13 mouse cellular contexts compared by ENCODE assay signal in genomic region chr1:87961459-87962167, GRCm38 (mm10). TPM values are rescaled to one million over a fixed set of nuclear protein-coding genes. Genes with fewer than 3 reads are reported as not detected.
DNase-seq lines count a peak whose midpoint lies in the region; ATAC-seq and TF ChIP-seq lines count a peak whose summit lies in the region.
"Had no signal": no experiment of that assay in that cellular context is flagged by ENCODE, and none has a peak within 500 bp of the region (broad histone marks: within the 10 kb centered on the region; RNA-seq: fewer than 3 reads in every experiment).

No protein-coding gene starts in this region.

- no peaks in the 10 kb centered on the region for H3K4me1 ChIP-seq in lung, embryonic 15.5 days
- H3K4me1 ChIP-seq in liver, embryonic 14.5 days (replicated peaks; ENCODE audit: control insufficient read depth in 2 of 2, insufficient read depth in 2 of 2, low read length in 1 of 2): peaks cover 29 to 34% of the 10 kb centered on the region in 2 experiments
- H3K4me1 ChIP-seq in stomach, embryonic 16.5 days (ENCODE audit: control insufficient read depth, insufficient read depth, low read length): no peaks in the 10 kb centered on the region
- H3K4me1 ChIP-seq: forebrain, embryonic 13.5 days; hindbrain, embryonic 15.5 days; limb, embryonic 15.5 days had no signal

- H3K36me3 ChIP-seq in lung, embryonic 15.5 days: peaks cover 60% of the 10 kb centered on the region
- H3K36me3 ChIP-seq in liver, embryonic 14.5 days (replicated peaks; ENCODE audit: control insufficient read depth, insufficient read depth, low read depth): no peaks in the 10 kb centered on the region; the same call in 1 of the 2 replicates
- peaks cover 9% of the 10 kb centered on the region; the same call in 1 of the 2 replicates for H3K36me3 ChIP-seq in stomach, embryonic 16.5 days (ENCODE audit: control insufficient read depth, insufficient read depth, low read length)

- WGBS in lung, embryonic 15.5 days: 61% methylated on average over 2 of the region's 2 CpGs
- WGBS in liver, embryonic 14.5 days (ENCODE audit: insufficient replicate concordance): 11% methylated on average over 2 of the region's 2 CpGs
- WGBS in stomach, embryonic 16.5 days: 78% methylated on average over 2 of the region's 2 CpGs

- TF ChIP-seq EP300 in liver, embryonic 14.5 days (IDR thresholded peaks at IDR 0.05; ENCODE audit: low read depth): peak; percentile 100

- no peak overlapping the region for H3K4me2 ChIP-seq in lung, embryonic 15.5 days
- peak overlapping the region; percentile 68 for H3K4me2 ChIP-seq in liver, embryonic 14.5 days (ENCODE audit: low read depth)
- H3K4me2 ChIP-seq in stomach, embryonic 16.5 days (ENCODE audit: low read depth, low read length): no peak overlapping the region
- H3K4me2 ChIP-seq: forebrain, embryonic 13.5 days; hindbrain, embryonic 15.5 days; limb, embryonic 15.5 days had no signal

- peak; percentile 46; the same call in 1 of the 2 replicates for ATAC-seq in lung, embryonic 15.5 days (ENCODE audit: borderline replicate concordance, extremely low read depth, low FRiP score, low TSS enrichment)
- ATAC-seq in liver, embryonic 14.5 days (ENCODE audit: insufficient read depth): peak; percentile 99
- peak; percentile 74; the same call in 1 of the 2 replicates for ATAC-seq in stomach, embryonic 16.5 days (ENCODE audit: insufficient read depth, low FRiP score)
- ATAC-seq: forebrain, embryonic 13.5 days had no signal

- no peak overlapping the region for H3K9ac ChIP-seq in lung, embryonic 15.5 days
- H3K9ac ChIP-seq in liver, embryonic 14.5 days (replicated peaks): peak overlapping the region; percentile 71
- H3K9ac ChIP-seq in stomach, embryonic 16.5 days (ENCODE audit: low read length): no peak overlapping the region
- H3K9ac ChIP-seq: forebrain, embryonic 13.5 days; hindbrain, embryonic 15.5 days; limb, embryonic 15.5 days had no signal

- DNase-seq in lung, postnatal 25 days (ENCODE audit: low spot score): no peak
- peak; percentile 90 for DNase-seq in c-Kit-positive CD71-positive TER-119-negative erythroid progenitor cells, embryonic 14.5 days (ENCODE audit: low read depth)
- peak; percentile 95 to 97 (median 97) for DNase-seq in liver, embryonic 14.5 days (ENCODE audit: low read depth in 3 of 3, low spot score in 3 of 3)
- no peak for DNase-seq in right cerebral cortex, postnatal 36 days (ENCODE audit: low spot score in 2 of 2)
- no peak for DNase-seq in gastrocnemius, adult 2 months
- DNase-seq: adrenal gland, postnatal 10 days; cerebellum, postnatal 10 days; gastrocnemius, postnatal 36 days had no signal

- no peak overlapping the region for H3K4me3 ChIP-seq in lung, embryonic 15.5 days
- H3K4me3 ChIP-seq in liver, embryonic 14.5 days (ENCODE audit: insufficient read depth in 1 of 2, low read depth in 2 of 2, low read length in 2 of 2): peak overlapping the region in 1 of 2 experiments; percentile 25; a peak in 2 of 4 replicates
- H3K4me3 ChIP-seq in stomach, embryonic 16.5 days (replicated peaks; ENCODE audit: low read length): no peak overlapping the region
- H3K4me3 ChIP-seq in gastrocnemius, adult 2 months: no peak overlapping the region
- H3K4me3 ChIP-seq: forebrain, embryonic 13.5 days; hindbrain, embryonic 15.5 days; limb, embryonic 15.5 days had no signal

- no peak overlapping the region for H3K27ac ChIP-seq in lung, embryonic 15.5 days
- H3K27ac ChIP-seq in liver, embryonic 14.5 days: peak overlapping the region; percentile 94
- H3K27ac ChIP-seq in stomach, embryonic 16.5 days (ENCODE audit: low read length): no peak overlapping the region
- H3K27ac ChIP-seq in gastrocnemius, adult 2 months: no peak overlapping the region
- H3K27ac ChIP-seq: forebrain, embryonic 13.5 days; hindbrain, embryonic 15.5 days; limb, embryonic 15.5 days had no signal

- intact Hi-C loops in gastrocnemius, adult 2 months (cut with DNase I): no loop called here

- no peaks in the 10 kb centered on the region for H3K27me3 ChIP-seq in lung, embryonic 15.5 days
- H3K27me3 ChIP-seq in liver, embryonic 14.5 days (ENCODE audit: control insufficient read depth, insufficient read depth, low read length): no peaks in the 10 kb centered on the region
- no peaks in the 10 kb centered on the region for H3K27me3 ChIP-seq in stomach, embryonic 16.5 days (ENCODE audit: control insufficient read depth, insufficient read depth, low read length)
- H3K27me3 ChIP-seq: forebrain, embryonic 13.5 days; hindbrain, embryonic 15.5 days; limb, embryonic 15.5 days had no signal

- no peak for TF ChIP-seq CTCF in liver, embryonic 14.5 days (IDR thresholded peaks at IDR 0.05; ENCODE audit: low read depth)
- TF ChIP-seq CTCF in gastrocnemius, adult 2 months (IDR thresholded peaks at IDR 0.05): no peak

- no peaks in the 10 kb centered on the region for H3K9me3 ChIP-seq in lung, embryonic 15.5 days
- no peaks in the 10 kb centered on the region for H3K9me3 ChIP-seq in liver, embryonic 14.5 days (ENCODE audit: control insufficient read depth, low read length)
- no peaks in the 10 kb centered on the region for H3K9me3 ChIP-seq in stomach, embryonic 16.5 days (replicated peaks; ENCODE audit: control insufficient read depth, low read length)
- H3K9me3 ChIP-seq: forebrain, embryonic 13.5 days; hindbrain, embryonic 15.5 days; limb, embryonic 15.5 days had no signal

RNA-seq across cellular contexts. Expression of gene Usp40, which starts 46.7 kb away (rescaled TPM):
- polyA plus RNA-seq in lung, embryonic 15.5 days (2015; fragmentation: Nextera tagmentation; extraction: Ambion mirVana): 34.6 and 36.8 TPM in 2 replicates
- 4.0 and 4.9 TPM in 2 replicates for polyA plus RNA-seq in liver, embryonic 14.5 days (2012; rRNA removed)
- polyA plus RNA-seq in liver, embryonic 14.5 days (2014; fragmentation: Nextera tagmentation; extraction: Ambion mirVana): 4.5 and 5.3 TPM in 2 replicates
- polyA plus RNA-seq in stomach, embryonic 16.5 days (2015; fragmentation: Nextera tagmentation; extraction: Ambion mirVana): 31.8 and 31.9 TPM in 2 replicates
- 10 to 100 TPM; 10.1 to 10.5 TPM for total RNA-seq in gastrocnemius, adult 2 months (2021)

Comparison
In these comparisons a context has a peak if more than half of its experiments do, and no peak if none do; other contexts are left out.
1. ATAC-seq: peak in every context shown above with its lines; median percentile 99 in liver, embryonic 14.5 days; 74 in stomach, embryonic 16.5 days; 46 in lung, embryonic 15.5 days.
2. DNase-seq: peak in c-Kit-positive CD71-positive TER-119-negative erythroid progenitor cells, embryonic 14.5 days (single experiment) and liver, embryonic 14.5 days (3 of 3); none in lung, postnatal 25 days (single experiment), right cerebral cortex, postnatal 36 days (0 of 2) and gastrocnemius, adult 2 months (single experiment).